Mouse (Mus musculus) heart, embryonic 13.5 days (tissue): ENCODE data around the gene Arhgap9. TPM values are rescaled to one million over a fixed set of nuclear protein-coding genes. Genes with fewer than 3 reads are reported as not detected.

Experiments used
- ATAC-seq: fragments of 200-750 bp; cut with Nextera tagmentation; 2 replicates; pipeline ENCODE4 v1.8.0; 2017; ENCODE audit warnings: moderate TSS enrichment; ENCODE audit not compliant: insufficient number of reproducible peaks, low FRiP score, low TSS enrichment; ENCODE audit errors: extremely low read depth
- H3K27ac ChIP-seq: fragments of 300-500 bp; sonication (generic); replicated peaks from 2 replicates; pipeline ENCODE4 v1.5.1; 2015; ENCODE audit warnings: moderate library complexity, mild to moderate bottlenecking, inconsistent platforms
- H3K27me3 ChIP-seq: fragments of 300-500 bp; sonication (generic); replicated peaks from 2 replicates; pipeline ENCODE4 v1.6.1; 2015; ENCODE audit warnings: mild to moderate bottlenecking, inconsistent platforms
- H3K36me3 ChIP-seq: fragments of 300-500 bp; sonication (generic); 2 replicates; pipeline ENCODE4 v1.6.1; 2015; ENCODE audit warnings: mild to moderate bottlenecking, inconsistent platforms
- H3K4me1 ChIP-seq: fragments of 300-500 bp; sonication (generic); 2 replicates; pipeline ENCODE4 v1.6.1; 2015; ENCODE audit warnings: inconsistent platforms
- H3K4me2 ChIP-seq: fragments of 300-500 bp; sonication (generic); 2 replicates; pipeline ENCODE4 v1.6.1; 2015; ENCODE audit warnings: inconsistent platforms, mild to moderate bottlenecking, moderate library complexity
- H3K4me3 ChIP-seq: fragments of 300-500 bp; sonication (generic); 2 replicates; pipeline ENCODE4 v1.5.1; 2015; ENCODE audit warnings: moderate library complexity, mild to moderate bottlenecking, inconsistent platforms
- H3K9ac ChIP-seq: fragments of 300-500 bp; sonication (generic); 2 replicates; pipeline ENCODE4 v1.6.1; 2015; ENCODE audit warnings: inconsistent platforms, mild to moderate bottlenecking, moderate library complexity
- H3K9me3 ChIP-seq: fragments of 300-500 bp; sonication (generic); 2 replicates; pipeline ENCODE4 v1.6.1; 2016; ENCODE audit warnings: inconsistent platforms
- WGBS: fragments of 180-500 bp; shearing (Covaris S2); methylation state at CpG from one replicate; pipeline ENCODE4 v1.1.7; 2015; ENCODE audit warnings: mixed read lengths; 5-methylcytosine and 5-hydroxymethylcytosine counted together
- polyA plus RNA-seq: library from polyadenylated mRNA; unstranded; fragments of >200 nt; fragmentation: Nextera tagmentation; extraction: Ambion mirVana; gene quantifications from 2 replicates; pipeline ENCODE4 v1.2.1, GENCODE M21; 2015

Arhgap9 gene
- polyA plus RNA-seq, 1 experiment from 2014 or later = 1.7 TPM

- H3K4me3 ChIP-seq = peak overlapping the region; percentile 58
- H3K36me3 ChIP-seq = no peaks in the 10 kb centered on the region
- no peak; the same call in 1 of the 2 replicates for ATAC-seq
- H3K4me1 ChIP-seq = peaks cover 24% of the 10 kb centered on the region
- no peaks in the 10 kb centered on the region for H3K9me3 ChIP-seq
- H3K4me2 ChIP-seq = peak overlapping the region; percentile 84
- peaks cover 99% of the 10 kb centered on the region for H3K27me3 ChIP-seq
- WGBS = 2% methylated on average over 54 of the region's 54 CpGs
- peak overlapping the region; percentile 73 for H3K9ac ChIP-seq
- no peak overlapping the region for H3K27ac ChIP-seq
Observed at GRCm38 (mm10) chr10:127326017-127326801, 4.4 kb downstream of the Arhgap9 start.

- no peak for ATAC-seq
- WGBS = 7% methylated on average over 29 of the region's 29 CpGs
- H3K27me3 ChIP-seq = peaks cover 100% of the 10 kb centered on the region
Observed at GRCm38 (mm10) chr10:127326828-127327227, 5.1 kb downstream of the Arhgap9 start.

DNA sequence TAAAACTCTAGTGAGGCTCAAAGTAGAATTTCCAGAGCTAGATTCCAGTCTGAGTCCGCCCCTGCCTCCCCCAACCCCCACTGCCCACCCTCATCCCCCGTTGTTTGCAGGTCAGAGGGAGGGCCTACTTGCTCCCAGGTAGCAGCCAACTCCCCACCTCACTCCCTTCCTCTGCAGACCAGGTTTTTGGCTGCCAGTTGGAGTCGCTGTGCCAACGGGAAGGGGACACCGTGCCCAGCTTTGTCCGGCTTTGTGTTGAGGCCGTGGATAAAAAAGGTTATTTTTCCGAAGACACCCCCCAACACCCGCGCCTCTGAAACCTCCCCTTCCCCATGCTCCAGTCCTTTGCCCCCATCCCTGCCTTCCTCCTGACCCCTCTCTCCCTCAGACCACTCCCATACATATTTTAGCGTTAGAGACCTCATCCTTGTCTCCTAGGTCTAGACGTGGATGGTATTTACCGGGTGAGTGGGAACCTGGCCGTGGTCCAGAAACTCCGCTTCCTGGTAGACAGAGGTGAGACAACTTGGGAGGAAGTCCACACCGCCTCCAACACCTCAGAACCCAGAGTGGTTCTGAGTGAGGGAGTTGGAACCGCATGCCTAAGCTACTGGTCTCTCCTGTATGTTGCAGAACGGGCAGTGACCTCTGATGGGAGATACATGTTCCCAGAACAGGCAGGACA is 5.8 kb downstream of the Arhgap9 start:
- peaks cover 24% of the 10 kb centered on the region for H3K4me1 ChIP-seq
- H3K4me3 ChIP-seq = peak overlapping the region; percentile 58; the same call in 1 of the 2 replicates
- no peak overlapping the region for H3K27ac ChIP-seq
- H3K9ac ChIP-seq = no peak overlapping the region
- no peak overlapping the region for H3K4me2 ChIP-seq
- no peak for ATAC-seq
- peaks cover 99% of the 10 kb centered on the region for H3K27me3 ChIP-seq
- H3K36me3 ChIP-seq = no peaks in the 10 kb centered on the region
- no peaks in the 10 kb centered on the region for H3K9me3 ChIP-seq
- 47% methylated on average over 18 of the region's 18 CpGs for WGBS

More at GRCm38 (mm10) chr10:127326828-127327227, 5.1 kb downstream of the Arhgap9 start:
- H3K4me1 ChIP-seq = peaks cover 24% of the 10 kb centered on the region
- no peaks in the 10 kb centered on the region for H3K9me3 ChIP-seq
- no peak overlapping the region for H3K27ac ChIP-seq
- peak overlapping the region; percentile 84 for H3K4me2 ChIP-seq
- peak overlapping the region; percentile 58 for H3K4me3 ChIP-seq
- H3K9ac ChIP-seq = peak overlapping the region; percentile 73
- H3K36me3 ChIP-seq = no peaks in the 10 kb centered on the region

- 76% methylated on average over 7 of the region's 7 CpGs for WGBS
- Histone ChIP-seq H3K4me2 (no peak overlapping the region), H3K27ac (no peak overlapping the region), H3K4me1 (peaks cover 19% of the 10 kb centered on the region), H3K9ac (no peak overlapping the region), H3K36me3 (no peaks in the 10 kb centered on the region), H3K9me3 (no peaks in the 10 kb centered on the region), H3K4me3 (no peak overlapping the region), H3K27me3 (peaks cover 90% of the 10 kb centered on the region)
- no peak for ATAC-seq
Observed at GRCm38 (mm10) chr10:127330212-127330611, 8.4 kb downstream of the Arhgap9 start.

GRCm38 (mm10) chr10:127332211-127332874 is 10.6 kb downstream of the Arhgap9 start:
- no peak for ATAC-seq
- Histone ChIP-seq H3K27me3 (peaks cover 85% of the 10 kb centered on the region), H3K36me3 (no peaks in the 10 kb centered on the region), H3K9me3 (no peaks in the 10 kb centered on the region), H3K4me1 (0 out of 2 replicates have a peak, but pooled peaks cover 2% of the 10 kb centered on the region), H3K9ac (peak overlapping the region; percentile 65; the same call in 1 of the 2 replicates), H3K4me2 (peak overlapping the region; percentile 55), H3K27ac (no peak overlapping the region), H3K4me3 (peak overlapping the region; percentile 18; the same call in 1 of the 2 replicates)
- 37% methylated on average over 31 of the region's 31 CpGs for WGBS

GRCm38 (mm10) chr10:127333152-127333551 is 11.4 kb downstream of the Arhgap9 start:
- Histone ChIP-seq H3K9me3 (no peaks in the 10 kb centered on the region), H3K27ac (no peak overlapping the region), H3K4me2 (no peak overlapping the region), H3K4me3 (no peak overlapping the region), H3K36me3 (no peaks in the 10 kb centered on the region), H3K4me1 (0 out of 2 replicates have a peak, but pooled peaks cover 2% of the 10 kb centered on the region), H3K27me3 (peaks cover 85% of the 10 kb centered on the region), H3K9ac (no peak overlapping the region)
- no peak for ATAC-seq
- 51% methylated on average over 5 of the region's 5 CpGs for WGBS

DNA sequence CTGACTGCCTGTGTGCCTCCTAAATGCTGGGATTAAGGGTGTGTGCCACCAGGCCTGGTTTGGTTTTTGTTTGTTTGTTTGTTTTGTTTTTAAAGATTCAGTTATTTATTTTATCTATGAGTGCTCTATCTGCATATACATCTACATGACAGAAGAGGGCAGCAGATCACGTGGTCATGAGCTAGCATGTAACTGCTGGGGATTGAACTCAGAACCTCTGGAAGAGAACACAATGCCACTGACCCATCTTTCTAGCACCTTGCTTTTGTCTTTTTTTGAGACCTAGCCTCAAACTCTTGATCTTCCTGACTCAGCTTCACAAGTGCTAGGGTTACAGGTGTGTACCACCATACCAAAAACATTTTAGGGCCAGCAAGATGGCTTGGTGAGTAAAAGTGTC is 13.5 kb downstream of the Arhgap9 start:
- peaks cover 13% of the 10 kb centered on the region for H3K4me1 ChIP-seq
- H3K4me2 ChIP-seq = no peak overlapping the region
- H3K4me3 ChIP-seq = no peak overlapping the region
- no peak overlapping the region for H3K9ac ChIP-seq
- no peak for ATAC-seq
- WGBS = 46% methylated on average over 1 of the region's 1 CpGs
- H3K27ac ChIP-seq = no peak overlapping the region
- peaks cover 76% of the 10 kb centered on the region for H3K27me3 ChIP-seq
- H3K36me3 ChIP-seq = no peaks in the 10 kb centered on the region
- H3K9me3 ChIP-seq = no peaks in the 10 kb centered on the region

GRCm38 (mm10) chr10:127336952-127337351 is 15.2 kb downstream of the Arhgap9 start:
- H3K4me2 ChIP-seq = no peak overlapping the region
- no peaks in the 10 kb centered on the region for H3K36me3 ChIP-seq
- no peaks in the 10 kb centered on the region for H3K9me3 ChIP-seq
- H3K9ac ChIP-seq = no peak overlapping the region
- ATAC-seq = no peak
- H3K27me3 ChIP-seq = peaks cover 76% of the 10 kb centered on the region
- WGBS = 48% methylated on average over 5 of the region's 5 CpGs
- peaks cover 28% of the 10 kb centered on the region for H3K4me1 ChIP-seq
- H3K27ac ChIP-seq = no peak overlapping the region
- no peak overlapping the region for H3K4me3 ChIP-seq

- Histone ChIP-seq H3K9me3 (no peaks in the 10 kb centered on the region), H3K9ac (no peak overlapping the region), H3K4me1 (peaks cover 34% of the 10 kb centered on the region), H3K27me3 (peaks cover 77% of the 10 kb centered on the region), H3K27ac (no peak overlapping the region), H3K4me3 (no peak overlapping the region), H3K4me2 (no peak overlapping the region), H3K36me3 (no peaks in the 10 kb centered on the region)
- 78% methylated on average over 6 of the region's 6 CpGs for WGBS
- ATAC-seq = no peak
Observed at GRCm38 (mm10) chr10:127337536-127338099, 15.9 kb downstream of the Arhgap9 start.

- Histone ChIP-seq H3K9ac (peak overlapping the region; percentile 71), H3K4me3 (peak overlapping the region; percentile 57), H3K27me3 (peaks cover 67% of the 10 kb centered on the region), H3K36me3 (no peaks in the 10 kb centered on the region), H3K9me3 (no peaks in the 10 kb centered on the region), H3K4me1 (peaks cover 34% of the 10 kb centered on the region), H3K27ac (peak overlapping the region; percentile 53; the same call in 1 of the 2 replicates), H3K4me2 (peak overlapping the region; percentile 96)
- under 1% methylated on average over 31 of the region's 31 CpGs for WGBS
- ATAC-seq = peak; percentile 53; the same call in 1 of the 2 replicates
Observed at GRCm38 (mm10) chr10:127338930-127339682, 17.3 kb downstream of the Arhgap9 start.
